Mouse (Mus musculus): ENCODE data around the gene Frs2. TPM values are rescaled to one million over a fixed set of nuclear protein-coding genes. Genes with fewer than 3 reads are reported as not detected.
A peak's percentile ranks its signal among the peaks of the same experiment; 100 is the strongest.
"Not testable (repeated sequence)": the region's sequence is repeated elsewhere in the genome, so short reads cannot be mapped to it uniquely, and the experiment has no call there.

Frs2 gene
- polyA plus RNA-seq, 2 experiments from 2014 or later: 8.4 to 9.3 TPM

DNA sequence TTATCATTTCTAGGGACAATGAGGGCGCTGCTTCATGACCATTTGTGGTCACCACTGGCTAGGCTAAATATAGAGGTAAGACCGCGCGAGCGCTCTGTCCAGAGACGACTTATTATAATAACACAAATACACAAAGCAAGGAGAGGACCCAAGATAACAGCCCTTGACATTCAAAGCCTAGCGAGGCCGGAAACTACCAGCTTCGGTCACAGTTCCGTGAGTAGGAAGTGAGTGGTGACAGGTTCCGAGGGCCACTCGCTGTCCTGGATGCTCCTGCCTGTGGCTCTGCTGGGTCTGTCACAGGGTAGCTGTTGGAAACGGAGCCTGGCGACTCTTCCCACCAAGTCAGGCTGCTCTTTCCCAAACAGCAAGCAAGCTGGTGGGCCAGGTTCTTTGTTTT, 106.0 kb downstream of the Frs2 start:
- ATAC-seq: no peak

DNA sequence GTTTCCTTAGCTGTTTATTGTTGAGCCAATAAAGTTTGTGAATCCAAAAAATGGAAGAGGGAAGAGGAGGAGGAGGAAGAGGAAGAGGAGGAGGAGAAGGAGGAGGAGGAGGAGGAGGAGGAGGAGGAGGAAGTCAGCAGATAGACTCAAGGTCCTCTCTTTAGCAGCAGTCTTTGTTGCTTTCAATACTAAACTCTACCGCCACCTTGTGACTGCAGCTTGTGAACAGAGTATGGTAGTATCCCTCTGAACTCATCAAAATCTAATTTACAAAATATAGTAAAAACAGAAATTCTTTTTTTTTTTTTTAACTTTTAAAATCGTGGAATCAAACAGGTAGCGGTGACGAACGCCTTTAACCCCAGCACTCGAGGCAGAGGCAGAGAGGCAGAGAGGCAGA, 108.0 kb downstream of the Frs2 start:
- ATAC-seq: no peak

DNA sequence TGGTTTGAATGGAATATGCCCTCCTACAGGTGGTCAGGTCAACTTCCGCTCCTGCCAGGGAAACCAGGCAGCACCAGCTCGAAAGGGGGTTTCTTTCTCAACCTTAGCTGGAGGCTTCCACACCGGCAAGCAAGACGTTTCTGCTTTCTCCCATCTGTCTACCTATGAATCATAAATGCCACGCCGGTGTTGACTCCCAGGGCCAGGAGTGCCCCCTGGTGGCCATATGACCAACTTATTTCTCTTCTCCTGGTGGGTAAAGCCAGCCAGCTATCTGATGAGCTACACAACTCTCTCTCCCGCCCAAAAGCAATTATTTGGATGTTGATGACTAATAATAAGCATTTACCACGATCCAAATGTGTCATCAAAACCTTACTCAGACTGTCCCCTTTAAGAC, 114.5 kb downstream of the Frs2 start:
- ATAC-seq: peak; percentile 81

DNA sequence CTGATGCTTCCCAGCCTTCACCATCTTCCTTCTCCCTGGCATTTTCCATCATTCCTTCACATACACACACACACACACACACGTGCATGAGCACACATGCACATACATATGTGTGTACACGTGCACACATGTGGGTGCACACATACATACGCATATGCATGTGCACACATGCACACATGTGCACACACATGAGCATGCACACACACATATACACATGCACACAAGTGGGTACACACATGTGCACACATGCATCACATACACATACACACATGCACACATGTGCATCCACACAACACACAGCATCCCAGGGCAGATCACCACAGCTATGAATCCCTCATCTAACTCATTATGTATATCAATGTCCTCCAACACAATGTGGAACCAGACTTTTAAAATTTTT, 117.2 kb downstream of the Frs2 start:
- ATAC-seq: no peak

DNA sequence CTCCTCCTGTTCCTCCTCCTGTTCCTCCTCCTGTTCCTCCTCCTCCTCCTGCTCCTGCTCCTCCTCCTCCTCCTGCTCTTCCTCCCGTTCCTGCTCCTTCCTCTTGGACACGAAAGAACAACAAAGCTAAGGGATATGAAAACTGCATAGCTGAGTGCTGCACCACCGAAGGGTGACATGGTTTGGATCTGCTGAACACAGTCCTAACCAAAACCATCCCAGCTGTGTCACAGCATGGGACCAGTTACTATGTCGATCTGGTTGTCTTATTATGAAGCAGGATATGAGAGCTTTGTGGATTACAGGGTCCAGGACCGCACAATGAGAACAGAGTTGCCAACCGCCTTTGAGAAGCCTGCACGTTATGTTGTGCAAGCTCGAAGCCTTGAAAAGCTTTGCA, 122.2 kb downstream of the Frs2 start:
- ATAC-seq: no peak

DNA sequence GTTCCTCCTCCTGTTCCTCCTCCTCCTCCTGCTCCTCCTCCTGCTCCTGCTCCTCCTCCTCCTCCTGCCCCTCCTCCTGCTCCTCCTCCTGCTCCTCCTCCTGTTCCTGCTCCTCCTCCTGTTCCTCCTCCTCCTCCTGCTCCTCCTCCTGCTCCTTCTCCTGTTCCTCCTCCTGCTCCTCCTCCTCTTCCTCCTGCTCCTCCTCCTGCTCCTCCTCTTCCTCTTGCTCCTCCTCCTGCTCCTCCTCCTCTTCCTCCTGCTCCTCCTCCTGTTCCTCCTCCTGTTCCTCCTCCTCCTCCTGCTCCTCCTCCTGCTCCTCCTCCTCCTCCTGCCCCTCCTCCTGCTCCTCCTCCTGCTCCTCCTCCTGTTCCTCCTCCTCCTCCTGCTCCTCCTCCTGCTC, 122.6 kb downstream of the Frs2 start:
- ATAC-seq: not testable (repeated sequence)

DNA sequence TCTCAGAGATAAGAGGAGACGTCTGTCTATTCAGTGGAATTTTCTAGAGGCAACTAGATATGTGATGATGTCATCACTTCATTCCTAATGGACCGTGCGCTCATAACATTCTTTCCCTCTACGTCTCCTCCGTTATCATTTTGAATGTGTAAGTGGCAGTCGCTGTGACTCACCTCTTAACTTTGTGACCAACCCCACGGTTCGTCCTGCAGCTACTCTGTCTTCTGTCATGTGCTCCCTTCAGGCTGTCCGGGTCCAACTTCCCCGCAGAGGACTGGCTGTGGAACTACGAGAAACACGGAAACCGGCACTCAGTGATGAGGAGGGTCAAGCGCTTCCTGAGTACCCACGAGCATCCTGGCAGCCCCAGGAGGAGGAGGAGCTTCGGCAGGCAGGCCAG, 124.6 kb downstream of the Frs2 start:
- no peak for ATAC-seq

DNA sequence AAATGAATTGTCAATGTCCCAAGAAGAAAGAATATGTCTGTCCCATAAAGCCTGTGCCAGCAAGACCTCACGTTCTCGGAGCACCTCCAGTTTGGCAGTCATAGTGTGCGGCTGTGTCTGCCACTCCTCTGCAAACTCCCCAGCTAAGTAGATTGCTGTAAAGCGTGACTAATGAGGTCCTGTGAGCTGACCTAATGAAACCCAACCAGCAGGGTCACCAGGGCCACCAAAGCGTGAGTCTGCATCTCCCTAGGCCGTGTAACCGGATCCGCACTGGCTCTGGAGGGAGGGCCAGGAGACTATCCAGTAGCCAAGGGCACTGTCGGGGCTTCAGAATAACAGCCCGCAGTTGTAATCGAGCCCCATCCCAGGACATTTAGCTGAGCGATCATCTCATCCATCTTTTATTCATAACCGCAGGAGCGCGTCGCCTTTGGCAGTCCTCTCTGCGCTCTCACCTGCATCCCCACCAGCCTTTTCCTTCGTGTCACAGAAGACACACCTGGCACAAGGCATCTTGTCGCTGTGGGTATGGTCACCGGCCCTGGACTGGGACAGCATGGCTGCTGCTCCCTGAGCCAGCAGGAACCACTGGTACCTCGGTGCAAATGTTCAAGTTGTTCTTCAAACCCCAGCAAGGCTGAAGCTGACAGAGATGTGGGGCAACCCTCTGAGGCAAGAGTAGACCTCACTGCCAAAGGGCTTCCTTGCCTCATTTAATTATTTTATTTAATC, 127.1 kb downstream of the Frs2 start:
- no peak for ATAC-seq

Other genes starting within 250 kb of the Frs2 start
- gene Rab3ip, start 197.8 kb downstream of the Frs2 start, polyA plus RNA-seq (2017; shearing (Covaris generic)): 10 to 100 TPM; 12.1 to 15.9 TPM
- not detected for gene Gm10271, start 175.9 kb downstream of the Frs2 start, polyA plus RNA-seq (2017; shearing (Covaris generic))
- gene Best3, start 162.2 kb downstream of the Frs2 start, polyA plus RNA-seq (2017; shearing (Covaris generic)): not detected
- gene Lrrc10, start 103.2 kb downstream of the Frs2 start, polyA plus RNA-seq (2017; shearing (Covaris generic)): not detected
- 100 to 1,000 TPM; 185 to 226 TPM for gene Cct2, start 84.7 kb downstream of the Frs2 start, polyA plus RNA-seq (2017; shearing (Covaris generic))
- gene Yeats4, start 76.0 kb upstream of the Frs2 start, polyA plus RNA-seq (2017; shearing (Covaris generic)): 10 to 100 TPM; 19.1 to 24.6 TPM
- not detected for gene 9530003J23Rik, start 90.2 kb upstream of the Frs2 start, polyA plus RNA-seq (2017; shearing (Covaris generic))
- 1 to 10 TPM in 1 of 2 experiments, under 1 TPM in 1; 0.32 to 9.2 TPM for gene Lyz2, start 133.8 kb upstream of the Frs2 start, polyA plus RNA-seq (2017; shearing (Covaris generic))
- gene Lyz1, start 144.3 kb upstream of the Frs2 start, polyA plus RNA-seq (2017; shearing (Covaris generic)): not detected
- gene Cpsf6, start 231.5 kb upstream of the Frs2 start, polyA plus RNA-seq (2017; shearing (Covaris generic)): 100 to 1,000 TPM; 116 to 124 TPM